ENCODE assay signal across 9 mouse cellular contexts in the genomic region with DNA sequence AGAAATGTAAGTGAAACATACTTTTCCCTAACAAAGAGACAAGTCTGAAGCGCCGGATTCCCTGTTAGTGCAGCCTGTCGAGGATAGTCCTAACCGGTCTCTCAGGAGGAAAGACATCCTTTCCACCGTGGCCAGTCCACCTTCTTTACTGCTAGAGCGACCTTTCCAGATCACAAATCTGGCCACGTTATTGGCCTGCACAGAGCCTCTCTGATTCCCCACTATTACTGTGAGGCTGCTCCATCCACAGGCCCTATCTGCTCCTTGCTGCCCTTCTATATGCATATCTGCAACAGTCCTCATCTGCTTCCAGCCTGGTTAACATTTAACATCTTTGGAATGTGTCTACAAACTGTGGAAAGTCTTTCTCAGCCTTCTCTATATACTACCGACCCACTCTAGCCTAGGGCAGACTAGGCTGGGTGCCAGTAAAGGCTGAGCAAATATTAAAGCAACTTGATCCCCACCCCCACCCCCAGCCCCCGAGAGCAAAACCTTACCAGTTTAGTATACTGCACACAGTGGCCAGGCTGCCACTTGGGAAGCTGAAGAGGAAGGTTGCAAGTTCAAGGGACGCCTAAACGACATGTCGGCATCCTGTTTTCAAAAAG. TPM values are rescaled to one million over a fixed set of nuclear protein-coding genes. Genes with fewer than 3 reads are reported as not detected.
DNase-seq lines count a peak whose midpoint lies in the region; ATAC-seq and TF ChIP-seq lines count a peak whose summit lies in the region.
"Had no signal": no experiment of that assay in that cellular context is flagged by ENCODE, and none has a peak within 500 bp of the region (broad histone marks: within the 10 kb centered on the region; RNA-seq: fewer than 3 reads in every experiment).

No protein-coding gene starts in this region.

- no peaks in the 10 kb centered on the region for H3K27me3 ChIP-seq in heart, embryonic 13.5 days (replicated peaks)
- no peaks in the 10 kb centered on the region for H3K27me3 ChIP-seq in embryonic facial prominence, embryonic 14.5 days (replicated peaks; ENCODE audit: control insufficient read depth, insufficient read depth, low read length)
- H3K27me3 ChIP-seq in kidney, postnatal 0 days (ENCODE audit: insufficient read depth, low read length) = no peaks in the 10 kb centered on the region

- DNase-seq in heart, postnatal 25 days (ENCODE audit: low spot score) = no peak
- DNase-seq in embryonic facial prominence, embryonic 14.5 days (ENCODE audit: low spot score) = peak; percentile 84
- DNase-seq in kidney, postnatal 0 days (ENCODE audit: low spot score) = peak; percentile 66
- DNase-seq in lung, postnatal 10 days = peak; percentile 33
- DNase-seq in urinary bladder, adult 2 months (ENCODE audit: low spot score) = no peak
- DNase-seq in left cerebral cortex, postnatal 10 days (ENCODE audit: extremely low spot score in 1 of 2, low spot score in 2 of 2) = no peak

- no peaks in the 10 kb centered on the region for H3K36me3 ChIP-seq in heart, embryonic 13.5 days
- no peaks in the 10 kb centered on the region for H3K36me3 ChIP-seq in embryonic facial prominence, embryonic 14.5 days (ENCODE audit: control insufficient read depth, insufficient read depth, low read length)
- no peaks in the 10 kb centered on the region for H3K36me3 ChIP-seq in kidney, postnatal 0 days (ENCODE audit: insufficient read depth, low read length)

- WGBS in heart, embryonic 13.5 days = 59% methylated on average over 12 of the region's 12 CpGs
- 57% methylated on average over 12 of the region's 12 CpGs for WGBS in embryonic facial prominence, embryonic 14.5 days
- 34% methylated on average over 12 of the region's 12 CpGs for WGBS in kidney, postnatal 0 days

- intact Hi-C loops in heart, postnatal 25 days (cut with DNase I) = loop anchor here (5.0 kb wide), 1 partner anchor 34 kb away; no protein-coding TSS in a partner anchor
- intact Hi-C loops in left cerebral cortex, postnatal 10 days (cut with DNase I) = no loop called here

- no peak overlapping the region for H3K4me3 ChIP-seq in heart, embryonic 13.5 days
- no peak overlapping the region for H3K4me3 ChIP-seq in embryonic facial prominence, embryonic 14.5 days (ENCODE audit: low read depth, low read length)
- no peak overlapping the region for H3K4me3 ChIP-seq in kidney, postnatal 0 days (replicated peaks; ENCODE audit: low read depth, low read length)

- H3K9ac ChIP-seq in heart, embryonic 13.5 days = peak overlapping the region; percentile 44; the same call in 1 of the 2 replicates
- no peak overlapping the region for H3K9ac ChIP-seq in embryonic facial prominence, embryonic 14.5 days (ENCODE audit: low read depth, low read length)
- H3K9ac ChIP-seq in kidney, postnatal 0 days (ENCODE audit: low read depth, low read length) = no peak overlapping the region

- H3K4me2 ChIP-seq in heart, embryonic 13.5 days = no peak overlapping the region
- no peak overlapping the region for H3K4me2 ChIP-seq in embryonic facial prominence, embryonic 14.5 days (ENCODE audit: low read depth, low read length)
- H3K4me2 ChIP-seq in kidney, postnatal 0 days (ENCODE audit: low read length) = no peak overlapping the region

- no peaks in the 10 kb centered on the region for H3K9me3 ChIP-seq in heart, embryonic 13.5 days
- peaks cover 5% of the 10 kb centered on the region; the same call in 1 of the 2 replicates for H3K9me3 ChIP-seq in embryonic facial prominence, embryonic 14.5 days (ENCODE audit: control insufficient read depth, low read length)
- no peaks in the 10 kb centered on the region for H3K9me3 ChIP-seq in kidney, postnatal 0 days (replicated peaks; ENCODE audit: low read length)

- no peak for TF ChIP-seq CTCF in kidney, postnatal 0 days (IDR thresholded peaks at IDR 0.05; ENCODE audit: low read depth)

- peak overlapping the region; percentile 83 for H3K27ac ChIP-seq in heart, embryonic 13.5 days (replicated peaks)
- peak overlapping the region; percentile 61 for H3K27ac ChIP-seq in embryonic facial prominence, embryonic 14.5 days (replicated peaks; ENCODE audit: low read depth, low read length)
- H3K27ac ChIP-seq in kidney, postnatal 0 days = peak overlapping the region; percentile 82

- H3K4me1 ChIP-seq in heart, embryonic 13.5 days = peaks cover 60% of the 10 kb centered on the region
- peaks cover 39% of the 10 kb centered on the region for H3K4me1 ChIP-seq in embryonic facial prominence, embryonic 14.5 days (ENCODE audit: control insufficient read depth, insufficient read depth, low read length)
- H3K4me1 ChIP-seq in kidney, postnatal 0 days (replicated peaks; ENCODE audit: insufficient read depth, low read length) = peaks cover 29% of the 10 kb centered on the region

- ATAC-seq in heart, embryonic 13.5 days (ENCODE audit: extremely low read depth, insufficient number of reproducible peaks, low FRiP score, low TSS enrichment) = no peak
- peak; percentile 42 for ATAC-seq in embryonic facial prominence, embryonic 14.5 days (ENCODE audit: low read depth)
- ATAC-seq in kidney, postnatal 0 days (replicated peaks; ENCODE audit: low FRiP score, low read depth) = peak; percentile 46
- ATAC-seq in frontal cortex, adult (ENCODE audit: low TSS enrichment) = no peak
- ATAC-seq: inflammation-experienced regulatory T-cells, adult 6 months had no signal

RNA-seq across cellular contexts. Expression of a gene that starts 44.1 kb away (rescaled TPM):
- 27.5 and 28.7 TPM in 2 replicates for polyA plus RNA-seq in heart, embryonic 13.5 days (2015; fragmentation: Nextera tagmentation; extraction: Ambion mirVana)
- total RNA-seq in heart, postnatal 25 days (2021) = 100 to 1,000 TPM in 1 of 2 experiments, 10 to 100 TPM in 1; 98.9 to 110 TPM
- polyA plus RNA-seq in embryonic facial prominence, embryonic 14.5 days (2014; fragmentation: Nextera tagmentation; extraction: Ambion mirVana) = 21.8 and 23.4 TPM in 2 replicates
- 27.9 and 29.9 TPM in 2 replicates for polyA plus RNA-seq in kidney, postnatal 0 days (2015; fragmentation: Nextera tagmentation; extraction: Ambion mirVana)
- polyA plus RNA-seq in urinary bladder, adult 2 months (2012; rRNA removed) = 71.5 and 86.7 TPM in 2 replicates
- 100 to 1,000 TPM; 132 to 133 TPM for total RNA-seq in left cerebral cortex, postnatal 10 days (2021)

RNA-seq across cellular contexts. Expression of a gene that starts 44.5 kb away (rescaled TPM):
- polyA plus RNA-seq in heart, embryonic 13.5 days (2015; fragmentation: Nextera tagmentation; extraction: Ambion mirVana) = 2.4 TPM in 2 replicates
- total RNA-seq in heart, postnatal 25 days (2021) = 1 to 10 TPM; 2.1 TPM
- 4.2 and 7.9 TPM in 2 replicates for polyA plus RNA-seq in embryonic facial prominence, embryonic 14.5 days (2014; fragmentation: Nextera tagmentation; extraction: Ambion mirVana)
- polyA plus RNA-seq in kidney, postnatal 0 days (2015; fragmentation: Nextera tagmentation; extraction: Ambion mirVana) = 2.1 and 2.2 TPM in 2 replicates
- 2.3 and 2.7 TPM in 2 replicates for polyA plus RNA-seq in urinary bladder, adult 2 months (2012; rRNA removed)
- 1 to 10 TPM; 5.2 to 7.3 TPM for total RNA-seq in left cerebral cortex, postnatal 10 days (2021)

Comparison
In these comparisons a context has a peak if more than half of its experiments do, and no peak if none do; other contexts are left out.
1. ATAC-seq: peak in embryonic facial prominence, embryonic 14.5 days (single experiment) and kidney, postnatal 0 days (single experiment); none in heart, embryonic 13.5 days (single experiment) and frontal cortex, adult (single experiment).
2. DNase-seq: peak in embryonic facial prominence, embryonic 14.5 days (single experiment), kidney, postnatal 0 days (single experiment) and lung, postnatal 10 days (single experiment); none in heart, postnatal 25 days (single experiment), urinary bladder, adult 2 months (single experiment) and left cerebral cortex, postnatal 10 days (0 of 2).
3. Peak in every context shown above with its lines, with median percentiles within 50 percentile points of each other: H3K27ac ChIP-seq.